19 mouse cellular contexts compared by ENCODE assay signal in the genomic region with DNA sequence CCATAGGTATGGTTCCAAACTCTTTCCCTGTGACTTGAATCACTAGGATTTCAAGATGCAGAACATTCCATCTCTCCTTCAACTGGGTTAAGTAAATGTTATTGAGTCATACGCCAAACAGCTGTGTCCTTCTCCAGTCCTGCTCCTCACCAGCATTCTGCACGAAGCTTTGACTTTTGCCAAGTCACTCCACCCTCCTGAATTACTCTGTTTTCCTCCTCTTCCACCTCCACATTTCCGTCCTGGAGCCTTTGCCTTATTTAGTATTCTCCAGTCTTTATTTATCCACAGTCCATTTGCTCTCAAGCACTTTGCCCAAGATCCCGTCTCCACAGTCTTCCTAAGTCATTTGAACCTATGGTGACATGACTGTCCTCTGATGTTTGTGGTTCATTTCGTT.
DNase-seq lines count a peak whose midpoint lies in the region; ATAC-seq lines count a peak whose summit lies in the region.
"Had no signal": no experiment of that assay in that cellular context is flagged by ENCODE, and none has a peak within 500 bp of the region (broad histone marks: within the 10 kb centered on the region; RNA-seq: fewer than 3 reads in every experiment).

No protein-coding gene starts in this region.

- DNase-seq in frontal cortex, postnatal 14 days (ENCODE audit: low spot score in 2 of 2): no peak
- peak; percentile 14 for DNase-seq in gastrocnemius, postnatal 25 days
- no peak for DNase-seq in gastrocnemius, postnatal 10 days
- peak; percentile 13 to 16 for DNase-seq in heart, postnatal 10 days
- DNase-seq in heart, postnatal 14 days: no peak
- DNase-seq in fibroblast of lung, adult 2 months (ENCODE audit: low read depth): peak; percentile 42
- DNase-seq in ovary, postnatal 10 days (ENCODE audit: low spot score): no peak
- DNase-seq: adrenal gland, adult 8-10 months; adrenal gland, postnatal 36 days; B cell, adult 2 months; cerebellum, adult 11 months; cerebellum, adult 8-10 months; cerebellum, postnatal 14 days; embryo, embryonic 11 days; kidney, adult 2 months had no signal

- ATAC-seq in frontal cortex, adult (ENCODE audit: low TSS enrichment): peak; percentile 69
- ATAC-seq: CD4-positive, CD25-positive, alpha-beta regulatory T cell, adult 4 months; forebrain, embryonic 16.5 days; intestine, embryonic 16.5 days had no signal

- intact Hi-C loops in heart, postnatal 10 days (cut with DNase I): no loop called here
- intact Hi-C loops in heart, postnatal 14 days (cut with DNase I): no loop called here

Comparison
In these comparisons a context has a peak if more than half of its experiments do, and no peak if none do; other contexts are left out.
1. DNase-seq: peak in gastrocnemius, postnatal 25 days (single experiment), heart, postnatal 10 days (2 of 2) and fibroblast of lung, adult 2 months (single experiment); none in frontal cortex, postnatal 14 days (0 of 2), gastrocnemius, postnatal 10 days (single experiment), heart, postnatal 14 days (0 of 2) and ovary, postnatal 10 days (single experiment).